Mouse (Mus musculus) urinary bladder, adult 2 months (tissue): ENCODE measurements around the gene Elovl2. TPM values are rescaled to one million over a fixed set of nuclear protein-coding genes. Genes with fewer than 3 reads are reported as not detected.
A peak's percentile ranks its signal among the peaks of the same experiment; 100 is the strongest.
"Not testable (repeated sequence)": the region's sequence is repeated elsewhere in the genome, so short reads cannot be mapped to it uniquely, and the experiment has no call there.

Experiments used
- DNase-seq: peaks from one replicate; pipeline ENCODE4 v3.0.0; 2022; ENCODE audit warnings: low spot score
- polyA plus RNA-seq: library from polyadenylated mRNA; depleted of rRNA; stranded (reverse); fragments of >200 nt; gene quantifications from 2 replicates; pipeline ENCODE4 v1.2.3, GENCODE M21; 2012; rRNA removed

Gene Elovl2
- 0.07 and 0.16 TPM in 2 replicates for polyA plus RNA-seq

DNA sequence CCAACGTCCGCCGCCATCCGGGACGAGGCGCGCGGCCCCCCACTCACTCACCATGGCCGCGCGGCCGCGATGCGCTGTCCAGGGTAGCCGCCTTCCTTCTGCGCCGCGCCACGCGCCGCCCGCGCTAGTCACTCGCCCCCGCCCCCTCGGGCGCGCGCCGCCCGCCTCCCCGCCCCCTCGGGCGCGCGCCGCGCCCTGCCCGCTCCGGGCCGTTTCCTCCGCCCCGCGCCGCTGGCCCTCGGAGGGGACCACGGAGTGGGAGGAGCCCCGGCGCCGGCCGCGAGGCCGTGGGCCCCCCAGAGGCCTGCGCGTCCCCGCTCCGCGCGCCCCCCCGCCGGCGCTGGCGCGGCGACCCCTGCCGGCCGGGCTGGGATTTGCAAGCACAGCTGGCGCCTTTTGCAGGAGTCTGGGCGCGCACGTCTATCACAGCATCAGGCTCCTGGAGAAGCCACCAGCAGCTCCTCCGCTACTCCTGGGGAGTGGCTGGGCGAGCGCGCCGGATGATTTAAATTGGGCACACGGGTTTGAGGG lies at the start of gene Elovl2:
Gene Elovl2, minus strand, starts transcription at position 102 of the 531 bp plus-strand sequence.
- peak; percentile 51 for DNase-seq

DNA sequence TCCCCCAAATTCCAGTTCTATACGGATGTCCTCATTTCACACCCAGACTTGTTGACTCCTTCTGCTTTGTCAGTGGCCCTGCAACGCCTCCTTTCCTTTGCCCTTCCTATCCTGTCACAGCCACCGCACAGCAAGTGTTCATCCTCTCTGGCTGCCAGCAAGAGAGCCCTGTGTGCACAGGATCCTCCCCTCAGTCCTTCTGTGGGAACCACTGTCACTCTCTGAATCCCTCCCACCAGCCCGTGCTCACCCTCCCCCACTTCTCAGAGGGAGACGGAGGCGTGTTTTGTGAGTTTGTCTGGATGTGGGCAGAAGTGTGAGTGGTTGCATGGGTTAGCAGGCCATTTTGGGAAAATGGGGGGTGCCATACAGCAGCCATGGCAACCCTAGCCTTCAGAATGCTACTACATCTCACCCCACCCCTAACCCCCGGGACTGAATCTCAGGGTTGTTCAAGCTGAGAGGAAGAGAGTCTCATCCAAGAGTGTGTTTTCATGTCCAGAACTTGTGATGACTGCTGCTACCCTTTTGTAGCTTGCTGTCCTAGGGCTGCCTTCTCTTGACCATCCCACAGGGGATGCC lies 47.7 kb upstream of the Elovl2 start:
- no peak for DNase-seq

DNA sequence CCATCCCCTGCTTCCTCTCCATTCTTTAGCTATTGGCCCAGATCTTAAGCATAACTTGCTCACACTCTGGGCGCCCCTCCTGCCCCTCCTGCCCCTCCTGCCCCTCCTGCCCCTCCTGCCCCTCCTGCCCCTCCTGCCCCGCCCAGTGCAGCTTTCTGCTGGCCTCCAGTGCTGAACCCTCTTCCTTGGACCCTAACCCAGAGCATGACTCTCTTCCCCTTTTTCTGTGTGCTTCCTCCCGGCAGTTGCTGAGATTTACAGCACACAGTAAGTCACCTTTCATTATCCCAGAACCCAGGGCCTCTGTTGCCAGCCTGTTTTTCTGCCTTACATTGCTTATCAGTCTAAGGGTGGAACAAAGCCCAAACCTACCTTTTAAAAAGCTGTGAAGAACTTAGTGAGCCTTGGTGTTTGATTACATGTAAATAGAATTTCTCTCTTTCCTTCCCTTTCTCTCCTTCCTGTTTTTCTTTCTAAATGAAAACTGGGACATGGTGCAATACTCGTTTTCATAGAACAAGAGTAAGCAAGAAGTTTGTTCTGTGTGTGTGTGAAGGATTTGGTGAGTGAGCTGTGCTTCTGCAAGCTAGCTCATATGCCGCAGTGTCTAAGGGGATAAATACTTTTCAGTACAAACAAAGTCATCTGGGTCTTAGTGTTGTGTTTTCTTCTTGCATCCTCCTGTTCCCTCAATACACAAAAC lies 43.2 kb upstream of the Elovl2 start:
- no peak for DNase-seq

DNA sequence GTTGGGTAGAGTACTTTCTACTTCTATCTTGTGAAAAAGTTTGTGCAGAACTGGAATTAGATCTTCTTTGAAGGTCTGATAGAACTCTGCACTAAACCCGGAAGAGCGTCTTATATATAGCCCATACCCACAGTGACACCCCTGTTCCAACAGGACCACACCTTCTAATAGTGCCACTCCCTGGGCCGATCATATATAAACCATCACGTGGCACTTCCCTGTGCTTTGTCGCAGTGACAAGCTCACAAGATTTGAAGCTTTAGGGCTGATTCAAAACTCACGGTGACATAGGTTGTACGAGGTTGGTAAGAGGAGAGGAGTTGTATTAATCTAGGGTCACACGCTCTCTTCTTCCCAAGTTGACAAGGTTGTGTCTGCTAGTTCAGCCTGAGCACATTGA lies 41.4 kb upstream of the Elovl2 start:
- DNase-seq: not testable (repeated sequence)

DNA sequence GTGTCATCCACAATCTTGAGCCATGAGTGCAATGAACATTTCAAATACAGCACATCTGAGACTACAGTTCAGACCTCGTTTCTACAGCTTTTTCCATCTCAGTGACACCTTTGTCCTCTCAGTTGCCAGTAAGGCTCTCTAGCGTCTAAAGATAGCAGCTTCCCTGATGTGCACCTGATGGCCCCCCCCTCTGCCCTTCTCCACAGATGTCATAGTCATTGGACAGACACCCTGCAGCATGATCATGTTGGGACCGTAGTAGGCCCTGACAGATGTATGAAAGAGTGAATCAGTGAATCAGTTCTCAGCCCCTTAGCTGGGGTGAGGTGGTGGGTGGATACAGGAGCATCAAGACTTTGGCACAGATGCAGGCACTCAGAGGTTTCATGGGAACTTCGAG lies 37.6 kb upstream of the Elovl2 start:
- DNase-seq: no peak

DNA sequence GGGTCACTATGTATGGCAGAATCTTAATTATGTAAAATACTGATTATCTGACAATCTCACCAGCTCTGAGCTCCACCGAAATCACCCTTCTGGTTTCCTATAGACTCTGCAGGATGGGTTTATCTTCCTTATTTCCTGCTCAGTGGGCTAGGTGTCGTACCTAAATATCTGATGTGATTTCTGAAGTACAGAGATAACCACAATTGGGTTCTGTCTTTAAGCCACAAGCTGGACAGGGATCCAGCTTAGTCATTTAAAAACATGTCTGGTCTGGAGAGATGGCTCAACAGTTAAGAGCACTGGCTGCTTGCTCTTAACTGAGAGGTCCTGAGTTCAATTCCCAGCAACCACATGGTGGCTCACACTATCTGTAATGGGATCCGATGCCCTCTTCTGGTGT lies 36.8 kb upstream of the Elovl2 start:
- DNase-seq: no peak

DNA sequence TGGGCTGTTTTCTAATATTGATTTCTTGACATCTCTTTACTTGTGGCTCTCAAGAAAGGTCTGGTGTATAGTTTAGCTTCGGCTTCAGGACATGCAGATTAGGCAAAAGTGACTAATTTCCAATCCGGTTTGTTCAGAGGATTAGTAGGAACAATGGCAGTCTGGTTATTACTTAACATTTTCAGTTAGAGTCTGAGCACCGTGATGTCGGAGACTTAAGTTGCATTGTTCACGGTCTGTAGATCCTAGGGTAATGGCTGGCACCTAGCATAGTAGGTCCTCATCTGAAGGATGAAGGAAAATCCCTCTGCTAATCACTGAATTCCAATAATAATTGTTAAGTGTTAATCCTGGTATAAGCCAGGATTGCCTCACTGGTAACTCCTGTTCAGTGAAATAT lies 35.9 kb upstream of the Elovl2 start:
- no peak for DNase-seq

DNA sequence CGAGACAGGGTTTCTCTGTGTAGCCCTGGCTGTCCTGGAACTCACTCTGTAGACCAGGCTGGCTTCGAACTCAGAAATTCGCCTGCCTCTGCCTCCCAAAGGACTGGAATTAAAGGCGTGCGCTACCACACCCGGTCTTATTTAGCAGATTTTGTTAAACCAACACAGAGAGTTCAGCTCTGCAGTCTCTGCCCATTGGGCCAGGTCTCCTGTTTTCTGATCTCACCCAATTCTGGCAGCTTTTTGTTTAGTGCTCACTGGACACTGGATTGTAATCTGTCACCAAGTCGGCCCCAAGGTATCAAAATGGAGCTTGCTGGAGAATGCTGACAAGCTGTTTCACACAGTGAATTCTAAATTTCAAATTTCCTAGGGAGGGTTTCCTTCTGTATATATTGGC lies 32.5 kb upstream of the Elovl2 start:
- no peak for DNase-seq

DNA sequence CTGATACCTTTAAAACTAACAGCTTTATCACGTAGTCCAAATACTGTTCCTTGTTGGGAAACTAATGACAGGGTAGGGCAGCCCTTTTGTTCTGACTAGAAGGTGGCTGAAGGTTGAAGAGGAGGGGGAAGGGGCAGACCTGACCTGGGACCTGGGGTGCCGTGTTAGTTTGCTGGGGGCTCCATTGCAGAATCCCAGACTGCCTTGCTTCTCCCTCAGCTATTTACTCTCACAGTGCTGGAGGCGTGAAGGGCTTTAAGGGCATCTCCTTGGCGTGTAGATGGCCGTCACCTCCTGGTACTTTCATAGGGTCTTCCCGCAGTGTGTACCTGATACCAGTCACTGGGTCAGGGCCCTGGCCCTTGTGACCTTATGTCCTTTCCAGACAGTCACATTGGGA lies 31.9 kb upstream of the Elovl2 start:
- no peak for DNase-seq

DNA sequence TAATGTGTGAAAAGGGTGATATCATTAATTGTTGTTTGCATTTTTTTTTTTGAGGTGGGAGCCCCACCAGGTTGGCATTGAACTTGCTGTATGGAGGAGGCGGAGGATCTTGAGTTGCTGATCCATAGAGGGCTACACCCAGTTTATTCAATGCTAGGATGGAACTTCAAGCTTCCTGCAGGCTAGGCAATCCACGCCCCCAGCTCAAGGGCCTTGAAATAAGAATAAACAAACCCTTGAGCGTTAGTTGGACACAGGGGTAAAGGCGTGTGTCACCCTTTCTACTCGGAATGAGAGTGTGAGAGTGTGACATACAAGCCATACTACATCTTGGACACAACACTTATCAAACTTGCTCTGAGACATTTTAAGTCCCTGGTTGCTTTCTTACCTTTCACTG lies 31.5 kb upstream of the Elovl2 start:
- no peak for DNase-seq

DNA sequence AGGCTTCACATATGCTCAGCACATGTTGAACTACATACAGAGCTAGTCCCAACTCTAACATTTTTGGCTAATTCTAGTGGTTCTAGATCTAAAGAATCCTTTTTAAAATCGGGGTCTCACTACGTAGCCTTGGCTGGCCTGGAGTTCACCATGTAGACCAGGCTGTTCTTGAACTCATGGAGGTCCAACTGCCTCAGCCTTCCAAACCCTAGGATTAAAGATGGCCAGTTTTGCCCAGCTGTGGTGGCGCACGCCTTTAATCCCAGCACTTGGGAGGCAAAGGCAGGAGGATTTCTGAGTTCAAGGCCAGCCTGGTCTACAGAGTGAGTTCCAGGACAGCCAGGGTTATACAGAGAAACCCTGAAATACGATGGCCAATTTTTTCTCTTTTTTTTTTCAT lies 31.0 kb upstream of the Elovl2 start:
- DNase-seq: not testable (repeated sequence)

DNA sequence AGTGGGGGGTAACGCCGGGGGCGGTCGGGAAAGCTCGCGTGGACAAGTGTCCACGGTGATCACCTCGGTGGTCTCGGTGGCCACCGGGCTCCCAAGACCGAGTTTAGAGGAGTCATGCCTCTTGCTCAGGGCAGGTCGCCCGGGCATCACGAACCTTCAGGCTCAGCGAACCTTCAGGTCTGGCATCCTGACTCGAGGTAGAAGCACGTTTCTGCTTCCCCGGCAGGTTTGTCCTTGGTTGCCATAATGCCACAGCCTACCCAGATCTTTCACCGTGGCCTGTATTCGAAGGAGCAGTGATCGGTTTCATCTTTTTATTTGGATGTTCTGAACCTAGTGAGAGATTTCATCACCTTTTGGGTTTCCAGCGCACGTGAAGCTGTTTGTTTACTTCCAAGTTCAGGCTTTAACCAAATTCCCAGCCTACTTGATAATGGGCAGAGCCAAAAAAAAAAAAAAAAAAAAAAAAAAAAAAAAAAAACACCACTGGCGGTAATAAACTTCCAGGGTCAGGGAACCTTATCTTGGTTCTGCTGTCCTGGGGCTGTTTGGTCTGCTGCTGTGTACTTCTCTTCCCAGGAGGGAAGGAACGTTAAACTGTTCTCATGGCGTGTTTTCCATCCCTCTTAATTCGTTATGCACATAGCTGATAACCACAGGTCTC lies 30.2 kb upstream of the Elovl2 start:
- DNase-seq: no peak

DNA sequence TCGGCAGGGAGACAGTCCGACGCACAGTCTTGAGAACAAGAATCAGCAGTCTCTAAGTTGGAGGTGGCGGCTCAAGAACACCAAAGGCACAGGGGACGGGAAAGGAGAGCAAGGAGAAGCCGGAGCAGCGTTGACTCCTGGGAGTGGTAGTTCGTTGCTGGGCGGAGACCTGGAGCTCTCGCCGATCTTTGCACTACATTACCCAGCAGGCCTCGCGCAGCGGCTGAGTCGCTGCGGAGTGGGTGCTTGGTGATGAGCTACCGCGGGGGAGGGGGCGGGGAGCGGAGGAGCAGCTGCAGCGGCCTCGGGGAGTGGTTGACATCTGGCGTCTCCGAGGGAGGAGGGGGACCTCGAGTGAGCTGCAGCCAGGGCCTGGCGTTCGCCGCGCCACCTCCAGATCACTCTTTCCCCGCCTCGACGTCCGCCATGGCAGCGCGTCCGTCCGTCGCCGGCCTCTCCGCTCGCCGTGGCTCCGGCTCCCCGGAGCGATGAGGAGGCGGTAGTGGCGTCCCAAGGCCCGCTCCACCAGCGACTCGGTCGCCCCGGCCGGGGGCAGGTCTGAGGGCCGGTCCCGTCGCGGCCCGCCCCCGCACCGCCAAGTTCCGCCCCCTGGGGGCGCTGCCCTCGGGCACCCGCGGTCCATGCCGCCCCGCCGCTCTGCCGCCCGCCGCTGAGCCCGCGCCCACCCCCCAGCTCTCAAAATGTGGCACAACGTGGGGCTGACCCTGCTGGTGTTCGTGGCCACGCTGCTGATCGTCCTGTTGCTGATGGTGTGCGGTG lies 29.5 kb upstream of the Elovl2 start, which contains the start of gene Smim13:
Gene Smim13, plus strand, starts transcription at position 307 of the 780 bp plus-strand sequence.
- peak; percentile 79 for DNase-seq

DNA sequence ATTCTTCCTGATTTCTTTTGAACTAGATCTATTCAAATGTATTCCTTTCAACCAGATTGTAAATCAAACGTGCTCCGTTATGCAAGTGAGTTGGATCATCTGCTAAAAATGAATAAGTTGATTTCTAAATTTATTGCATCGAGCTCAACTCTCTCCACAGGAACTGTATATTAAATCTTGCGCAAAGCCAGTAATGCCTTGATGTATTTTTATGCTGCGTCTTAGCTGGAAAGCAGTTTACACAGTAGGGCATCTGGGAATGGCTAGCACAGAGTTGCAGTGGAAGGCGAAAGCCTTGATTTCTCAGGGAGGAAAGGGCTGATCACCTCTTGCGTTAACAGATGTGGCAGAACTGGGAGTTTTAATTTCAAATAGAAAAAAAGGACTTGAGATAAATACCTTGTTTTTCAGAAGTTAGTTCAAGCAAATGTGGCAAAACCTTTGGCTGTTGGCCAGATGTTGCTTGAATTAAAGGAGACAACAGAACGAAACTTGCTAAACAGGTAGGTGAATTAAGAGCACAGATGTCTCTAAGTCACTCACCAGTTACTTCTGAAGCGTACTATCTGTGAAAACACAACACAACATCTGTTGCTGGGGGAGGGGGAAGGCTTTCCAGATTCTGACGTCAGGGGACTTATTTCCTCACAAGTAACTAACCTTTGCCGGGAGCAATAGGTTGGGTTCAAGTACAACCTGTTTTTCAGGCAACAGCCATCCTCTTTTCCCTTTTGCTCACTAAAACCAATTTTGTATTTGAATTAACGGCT lies 28.7 kb upstream of the Elovl2 start:
- DNase-seq: no peak

DNA sequence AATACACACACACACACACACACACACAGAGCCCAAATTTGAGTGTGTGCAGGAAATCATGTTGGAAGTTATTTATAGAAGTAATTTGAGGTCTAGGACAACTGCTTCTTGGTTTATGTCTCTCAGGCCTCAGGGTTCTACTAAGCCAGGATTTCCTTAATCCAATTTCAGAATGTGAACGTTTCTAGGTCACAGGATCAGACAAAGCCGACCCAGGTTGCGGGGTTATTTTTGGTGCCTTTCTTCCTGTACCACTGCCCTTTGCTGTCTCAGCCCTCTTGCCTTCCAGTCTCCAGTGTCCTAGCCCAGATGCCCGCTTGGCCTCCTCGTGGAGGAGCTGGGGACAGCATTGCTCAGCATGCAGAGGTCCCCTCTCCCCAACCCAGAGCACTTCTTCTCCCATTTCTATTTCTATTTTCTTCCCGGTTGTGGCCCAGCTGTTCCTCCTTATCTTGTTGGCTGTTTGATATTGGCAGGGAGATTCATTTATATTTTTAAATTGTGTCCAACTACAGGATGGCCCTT lies 24.2 kb upstream of the Elovl2 start:
- DNase-seq: no peak

DNA sequence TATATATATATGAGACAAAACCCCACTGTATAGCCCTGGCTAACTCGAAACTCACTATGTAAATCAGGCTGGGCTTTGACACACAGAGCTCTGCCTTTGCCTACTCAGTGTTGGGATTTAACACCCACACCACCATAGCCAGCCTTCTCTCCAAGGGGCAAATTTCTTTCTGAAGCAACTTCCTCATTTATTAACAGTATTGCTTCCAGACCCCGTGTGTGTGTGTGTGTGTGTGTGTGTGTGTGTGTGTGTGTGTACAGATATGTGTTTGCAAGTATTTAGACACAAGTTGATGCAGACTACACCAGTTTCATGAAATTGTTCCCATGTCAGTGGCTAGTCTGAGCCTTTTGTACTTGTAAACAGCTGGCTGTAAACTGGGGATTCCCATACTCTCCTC lies 21.4 kb upstream of the Elovl2 start:
- DNase-seq: no peak

DNA sequence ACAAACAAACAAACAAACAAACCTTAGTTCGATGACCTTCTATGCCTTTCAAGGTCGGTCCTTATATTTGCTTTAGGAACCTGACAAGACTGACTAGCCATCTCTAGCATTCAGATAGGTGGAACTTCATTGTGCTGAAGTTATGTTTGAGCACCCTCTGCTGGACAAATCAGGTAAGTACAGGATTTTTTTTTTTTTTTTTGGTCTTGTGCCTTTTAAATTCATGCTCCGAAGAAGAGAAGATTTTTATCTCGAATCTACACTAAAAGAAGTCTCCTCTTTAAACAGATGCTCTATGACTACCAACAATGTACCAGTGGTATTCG lies 18.6 kb upstream of the Elovl2 start:
- no peak for DNase-seq

DNA sequence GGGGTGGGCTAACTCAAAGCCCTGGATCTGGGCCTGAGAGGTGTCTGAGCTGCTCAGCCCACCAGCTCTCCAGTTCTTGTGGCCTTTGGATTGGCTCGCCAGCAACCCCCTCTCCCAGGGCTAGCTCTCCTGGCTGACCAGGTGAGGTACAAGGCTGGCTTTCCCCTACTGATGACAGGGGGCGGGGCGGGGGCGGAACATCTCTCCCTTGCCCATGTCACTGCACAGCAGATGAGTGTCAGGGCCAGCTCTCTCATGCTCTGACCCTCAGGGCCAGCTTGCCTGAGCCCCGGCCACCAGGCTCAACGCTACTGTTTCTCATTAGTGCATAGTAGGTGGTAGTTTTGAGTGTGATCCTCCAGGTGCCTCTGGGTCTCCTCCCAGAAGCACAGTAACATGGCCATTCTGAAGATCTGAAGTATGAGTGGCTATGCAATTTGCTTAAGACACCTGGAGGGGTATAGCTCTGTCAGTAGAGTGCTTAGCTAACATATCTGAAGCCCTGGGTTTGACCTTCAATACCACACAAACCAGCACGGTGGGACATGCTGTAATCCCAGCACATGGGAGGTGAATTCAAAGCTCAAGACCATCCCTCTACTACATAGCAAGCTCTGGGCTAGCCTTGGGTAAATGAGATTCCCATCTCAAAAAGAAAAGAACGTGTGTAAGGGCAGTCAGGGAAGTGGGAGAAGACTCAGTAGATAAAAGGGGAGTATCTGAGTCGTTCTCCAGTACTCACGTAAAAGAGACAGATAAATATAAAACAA lies 18.0 kb upstream of the Elovl2 start:
- no peak for DNase-seq

DNA sequence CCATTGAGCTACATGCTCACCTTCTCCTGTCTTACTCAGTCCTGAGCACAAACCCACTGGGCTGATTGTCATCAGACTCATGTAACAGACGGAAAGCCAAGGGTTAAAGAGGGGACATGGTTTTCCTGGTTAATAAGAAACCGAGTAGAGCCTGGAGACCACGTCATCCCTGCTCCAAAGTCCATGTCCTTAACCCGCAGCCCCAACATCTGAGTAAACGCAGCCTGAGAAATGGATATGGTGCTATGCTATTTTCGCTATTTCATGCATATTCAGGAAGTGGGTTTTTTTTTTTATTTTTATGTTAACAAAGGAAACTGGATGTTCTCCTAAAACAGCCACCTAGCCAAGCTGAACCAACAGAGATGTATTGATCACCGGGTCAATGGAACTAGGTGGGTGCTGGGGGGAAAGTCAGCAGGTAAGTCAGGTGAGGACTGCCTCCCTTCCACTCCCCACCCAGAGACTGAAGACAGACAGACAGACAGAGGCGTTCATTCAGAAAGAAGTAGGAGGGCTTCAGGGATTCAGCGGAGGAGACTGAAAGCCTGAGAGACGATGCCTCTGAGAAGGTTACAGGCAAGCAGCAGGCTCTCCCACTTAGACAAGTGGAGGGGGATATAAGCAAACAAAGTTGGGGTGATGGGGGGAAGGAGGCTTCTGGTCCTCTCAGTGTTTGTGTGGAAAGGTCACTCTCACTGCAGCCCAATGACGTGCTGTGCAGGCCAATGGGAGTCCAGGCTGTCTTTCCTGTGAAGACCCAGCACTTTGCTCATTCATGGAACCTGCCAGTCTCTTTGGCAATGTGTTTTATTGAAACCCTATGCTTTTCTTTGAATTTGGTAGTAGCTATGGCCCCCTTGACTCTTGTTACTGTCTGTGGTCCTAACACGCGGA lies 15.9 kb upstream of the Elovl2 start:
- no peak for DNase-seq
